Mouse (Mus musculus): ENCODE measurements around the gene Alg3. TPM values are rescaled to one million over a fixed set of nuclear protein-coding genes. Genes with fewer than 3 reads are reported as not detected.

Alg3 gene
- total and polyA plus RNA-seq, 3 experiments = 17.2 to 81.1 (median 22.7) TPM

- TF ChIP-seq POLR2AphosphoS2 (IDR thresholded peaks at IDR 0.05; ENCODE audit: low read depth, low read length) (no peak), MAFK (IDR thresholded peaks at IDR 0.05; ENCODE audit: insufficient replicate concordance, low read length) (no peak), CTCF (conservative IDR thresholded peaks at IDR 0.05 in 1 of 2, IDR thresholded peaks at IDR 0.05 in 1 of 2; ENCODE audit: low read depth in 2 of 2, low read length in 2 of 2) (no peak), TBP (conservative IDR thresholded peaks at IDR 0.05; ENCODE audit: low read depth, low read length) (no peak), ELF1 (IDR thresholded peaks at IDR 0.05; ENCODE audit: low read depth, low read length) (no peak), UBTF (IDR thresholded peaks at IDR 0.05; ENCODE audit: low read depth, low read length) (no peak), RCOR1 (conservative IDR thresholded peaks at IDR 0.05; ENCODE audit: low read depth, low read length) (no peak), MAX (IDR thresholded peaks at IDR 0.05; ENCODE audit: low read length) (no peak), ZNF384 (IDR thresholded peaks at IDR 0.05; ENCODE audit: low read depth, low read length) (no peak), PAX5 (IDR thresholded peaks at IDR 0.05; ENCODE audit: low read length) (no peak), GABPA (IDR thresholded peaks at IDR 0.05; ENCODE audit: insufficient replicate concordance, low read depth, low read length) (no peak), ZKSCAN1 (IDR thresholded peaks at IDR 0.05; ENCODE audit: borderline replicate concordance, low read depth, low read length) (no peak), BHLHE40 (IDR thresholded peaks at IDR 0.05; ENCODE audit: low read depth, low read length) (no peak), MEF2A (IDR thresholded peaks at IDR 0.05; ENCODE audit: borderline replicate concordance, low read depth, low read length) (no peak), NELFE (IDR thresholded peaks at IDR 0.05; ENCODE audit: low read depth, low read length) (no peak), USF2 (conservative IDR thresholded peaks at IDR 0.05; ENCODE audit: low read depth, low read length) (no peak), TCF12 (IDR thresholded peaks at IDR 0.05; ENCODE audit: low read depth, low read length) (no peak), SMC3 (IDR thresholded peaks at IDR 0.05; ENCODE audit: low read depth, low read length) (no peak)
- H3K4me3 ChIP-seq (replicated peaks in 1 of 3; ENCODE audit: low read depth in 2 of 3, low read length in 2 of 3, poor library complexity in 1 of 3) = peak within 1 kb of the TSS in 1 of 3 experiments; percentile 25
- H3K9ac ChIP-seq (ENCODE audit: insufficient read depth, low read depth) = no peak within 1 kb of the TSS
- H3K36me3 ChIP-seq (replicated peaks in 1 of 2; ENCODE audit: control insufficient read depth in 1 of 2, insufficient read depth in 1 of 2, low read length in 1 of 2) = no peaks in the 10 kb centered on the region
- peaks cover 63% of the 10 kb centered on the region for H3K27me3 ChIP-seq (replicated peaks)
- dilution Hi-C loops (cut with MboI; ENCODE audit: extremely low pct_ligation_motif_present, extremely low pct_unique_long_range_greater_than_20kb, low sequenced_read_pairs) = no loop called here
- peaks cover 7% of the 10 kb centered on the region for H3K9me3 ChIP-seq (replicated peaks; ENCODE audit: low read length)
- no peak for DNase-seq (ENCODE audit: extremely low read depth)
- no peaks in the 10 kb centered on the region for H3K79me2 ChIP-seq (replicated peaks; ENCODE audit: control insufficient read depth, extremely low read depth, insufficient read depth, poor library complexity, severe bottlenecking)
- no peak within 1 kb of the TSS for H3K27ac ChIP-seq (ENCODE audit: insufficient read depth, low read depth)
- in situ Hi-C loops (cut with MboI; ENCODE audit: low pct_ligation_motif_present, low pct_unique_long_range_greater_than_20kb, low sequenced_read_pairs) = no loop called here
- H3K4me2 ChIP-seq (ENCODE audit: insufficient read depth, low read depth, poor library complexity, severe bottlenecking) = peak within 1 kb of the TSS; percentile 73
- H3K4me1 ChIP-seq (ENCODE audit: control insufficient read depth in 1 of 2, insufficient read depth in 2 of 2) = peaks cover 0 to 11% of the 10 kb centered on the region in 2 experiments; a peak in 2 of 4 replicates
Observed at GRCm38 (mm10) chr16:20589366-20589938, 22.1 kb downstream of the Alg3 start, which contains the start of gene Vwa5b2. Vwa5b2 (plus strand) TSS chr16:20589471.

GRCm38 (mm10) chr16:20565075-20565474, 46.5 kb downstream of the Alg3 start:
- no peak overlapping the region for H3K4me2 ChIP-seq (ENCODE audit: insufficient read depth, low read depth, poor library complexity, severe bottlenecking)
- H3K4me3 ChIP-seq (replicated peaks in 1 of 3; ENCODE audit: low read depth in 2 of 3, low read length in 2 of 3, poor library complexity in 1 of 3) = no peak overlapping the region
- in situ Hi-C loops (cut with MboI; ENCODE audit: low pct_ligation_motif_present, low pct_unique_long_range_greater_than_20kb, low sequenced_read_pairs) = loop anchor here (5.0 kb wide), 1 partner anchor 37 kb away; no protein-coding TSS in a partner anchor
- no peaks in the 10 kb centered on the region for H3K79me2 ChIP-seq (replicated peaks; ENCODE audit: control insufficient read depth, extremely low read depth, insufficient read depth, poor library complexity, severe bottlenecking)
- no peaks in the 10 kb centered on the region for H3K27me3 ChIP-seq (replicated peaks)
- H3K9ac ChIP-seq (ENCODE audit: insufficient read depth, low read depth) = no peak overlapping the region
- dilution Hi-C loops (cut with MboI; ENCODE audit: extremely low pct_ligation_motif_present, extremely low pct_unique_long_range_greater_than_20kb, low sequenced_read_pairs) = no loop called here
- H3K4me1 ChIP-seq (ENCODE audit: control insufficient read depth in 1 of 2, insufficient read depth in 2 of 2) = no peaks in the 10 kb centered on the region
- DNase-seq (ENCODE audit: extremely low read depth) = no peak
- TF ChIP-seq ZMIZ1 (IDR thresholded peaks at IDR 0.05; ENCODE audit: low read depth, low read length) (no peak), TCF12 (IDR thresholded peaks at IDR 0.05; ENCODE audit: low read depth, low read length) (no peak), JUN (IDR thresholded peaks at IDR 0.05; ENCODE audit: insufficient read depth, low read depth, low read length) (no peak), USF1 (IDR thresholded peaks at IDR 0.05; ENCODE audit: low read depth, low read length) (no peak), ZC3H11A (IDR thresholded peaks at IDR 0.05; ENCODE audit: low read depth, low read length) (no peak)
- H3K36me3 ChIP-seq (replicated peaks in 1 of 2; ENCODE audit: control insufficient read depth in 1 of 2, insufficient read depth in 1 of 2, low read length in 1 of 2) = peaks cover 31 to 38% of the 10 kb centered on the region in 2 experiments
- H3K9me3 ChIP-seq (replicated peaks; ENCODE audit: low read length) = no peaks in the 10 kb centered on the region
- H3K27ac ChIP-seq (ENCODE audit: insufficient read depth, low read depth) = no peak overlapping the region

Data from CH12.LX (cell line).